Mouse (Mus musculus) hindbrain, embryonic 10.5 days (tissue): ENCODE data around the gene Zfp541. TPM values are rescaled to one million over a fixed set of nuclear protein-coding genes. Genes with fewer than 3 reads are reported as not detected.

ENCODE experiments used
- DNase-seq: peaks from one replicate; pipeline ENCODE4 v3.0.0-alpha.2; 2017; ENCODE audit warnings: low spot score
- H3K27ac ChIP-seq: fragments of 300-500 bp; sonication (generic); 2 replicates; pipeline ENCODE4 v1.5.1; 2016; ENCODE audit warnings: mild to moderate bottlenecking, moderate library complexity
- H3K27me3 ChIP-seq: fragments of 300-500 bp; sonication (generic); 2 replicates; pipeline ENCODE4 v1.6.1; 2016; ENCODE audit warnings: mild to moderate bottlenecking; ENCODE audit not compliant: poor library complexity, insufficient read depth, severe bottlenecking
- H3K36me3 ChIP-seq: fragments of 300-500 bp; sonication (generic); 2 replicates; pipeline ENCODE4 v1.6.1; 2016; ENCODE audit warnings: mild to moderate bottlenecking, moderate library complexity
- H3K4me1 ChIP-seq: fragments of 300-500 bp; sonication (generic); replicated peaks from 2 replicates; pipeline ENCODE4 v1.6.1; 2016; ENCODE audit warnings: mild to moderate bottlenecking
- H3K4me3 ChIP-seq: fragments of 300-500 bp; sonication (generic); 2 replicates; pipeline ENCODE4 v1.5.1; 2016; ENCODE audit warnings: mild to moderate bottlenecking, moderate library complexity
- H3K9me3 ChIP-seq: fragments of 300-500 bp; sonication (generic); 2 replicates; pipeline ENCODE4 v1.6.1; 2016; ENCODE audit warnings: mild to moderate bottlenecking, moderate library complexity
- WGBS: fragments of 180-500 bp; shearing (Covaris S2); methylation state at CpG from one replicate; pipeline ENCODE4 v1.1.7; 2016; 5-methylcytosine and 5-hydroxymethylcytosine counted together
- polyA plus RNA-seq: library from polyadenylated mRNA; unstranded; fragments of >200 nt; fragmentation: Nextera tagmentation; extraction: Ambion mirVana; gene quantifications from 2 replicates; pipeline ENCODE4 v1.2.1, GENCODE M21; 2016

Zfp541 gene
- polyA plus RNA-seq, 1 experiment from 2014 or later, result 0.04 TPM

GRCm38 (mm10) chr7:16047338-16048146 is 14.1 kb upstream of the Zfp541 start, which contains the start of gene Bicra:
Gene Bicra, minus strand, starts transcription at chr7:16047921.
- DNase-seq, result peak; percentile 82
- no peaks in the 10 kb centered on the region for H3K27me3 ChIP-seq
- H3K9me3 ChIP-seq, result no peaks in the 10 kb centered on the region
- WGBS, result under 1% methylated on average over 69 of the region's 69 CpGs
- peaks cover 69% of the 10 kb centered on the region for H3K4me1 ChIP-seq
- peak within 1 kb of the TSS; percentile 99 for H3K4me3 ChIP-seq
- H3K36me3 ChIP-seq, result peaks cover 11% of the 10 kb centered on the region
- H3K27ac ChIP-seq, result peak within 1 kb of the TSS; percentile 100

- H3K27me3 ChIP-seq, result no peaks in the 10 kb centered on the region
- WGBS, result under 1% methylated on average over 20 of the region's 20 CpGs
- peak overlapping the region; percentile 99 for H3K4me3 ChIP-seq
- DNase-seq, result peak; percentile 98
- H3K36me3 ChIP-seq, result peaks cover 5% of the 10 kb centered on the region
- H3K27ac ChIP-seq, result peak overlapping the region; percentile 100
- peaks cover 69% of the 10 kb centered on the region for H3K4me1 ChIP-seq
- no peaks in the 10 kb centered on the region for H3K9me3 ChIP-seq
Observed at GRCm38 (mm10) chr7:16048164-16048564, 13.4 kb upstream of the Zfp541 start.

GRCm38 (mm10) chr7:16048675-16049575 is 12.7 kb upstream of the Zfp541 start:
- Histone ChIP-seq H3K4me3 (peak overlapping the region; percentile 99), H3K4me1 (peaks cover 63% of the 10 kb centered on the region), H3K27me3 (no peaks in the 10 kb centered on the region), H3K9me3 (no peaks in the 10 kb centered on the region), H3K36me3 (no peaks in the 10 kb centered on the region), H3K27ac (peak overlapping the region; percentile 100)
- 9% methylated on average over 36 of the region's 36 CpGs for WGBS
- no peak for DNase-seq

- H3K27ac ChIP-seq, result 0 out of 2 replicates have a peak overlapping the region, but pooled peaks have one; percentile 100
- peaks cover 57% of the 10 kb centered on the region for H3K4me1 ChIP-seq
- WGBS, result 82% methylated on average over 7 of the region's 7 CpGs
Observed at GRCm38 (mm10) chr7:16049576-16049915, 12.1 kb upstream of the Zfp541 start.

GRCm38 (mm10) chr7:16050600-16050999 is 11.0 kb upstream of the Zfp541 start:
- Histone ChIP-seq H3K27me3 (no peaks in the 10 kb centered on the region), H3K4me1 (peaks cover 46% of the 10 kb centered on the region), H3K4me3 (no peak overlapping the region; the same call in 1 of the 2 replicates), H3K9me3 (no peaks in the 10 kb centered on the region), H3K27ac (no peak overlapping the region), H3K36me3 (no peaks in the 10 kb centered on the region)
- 91% methylated on average over 3 of the region's 3 CpGs for WGBS
- DNase-seq, result no peak

More at GRCm38 (mm10) chr7:16049576-16049915, 12.1 kb upstream of the Zfp541 start:
- no peaks in the 10 kb centered on the region for H3K9me3 ChIP-seq
- H3K27me3 ChIP-seq, result no peaks in the 10 kb centered on the region
- DNase-seq, result no peak
- peak overlapping the region; percentile 99 for H3K4me3 ChIP-seq
- H3K36me3 ChIP-seq, result no peaks in the 10 kb centered on the region

- H3K27ac ChIP-seq, result peak overlapping the region; percentile 86
- peaks cover 33% of the 10 kb centered on the region for H3K4me1 ChIP-seq
- no peaks in the 10 kb centered on the region for H3K9me3 ChIP-seq
- WGBS, result 8% methylated on average over 19 of the region's 19 CpGs
- H3K4me3 ChIP-seq, result peak overlapping the region; percentile 59
- peak; percentile 82 for DNase-seq
- no peaks in the 10 kb centered on the region for H3K36me3 ChIP-seq
- no peaks in the 10 kb centered on the region for H3K27me3 ChIP-seq
Observed at GRCm38 (mm10) chr7:16051883-16052595, 9.6 kb upstream of the Zfp541 start.

- WGBS, result 0% methylated on average over 24 of the region's 24 CpGs
- Histone ChIP-seq H3K36me3 (no peaks in the 10 kb centered on the region), H3K4me1 (peaks cover 33% of the 10 kb centered on the region), H3K9me3 (no peaks in the 10 kb centered on the region), H3K4me3 (peak overlapping the region; percentile 59), H3K27me3 (no peaks in the 10 kb centered on the region), H3K27ac (peak overlapping the region; percentile 86)
- DNase-seq, result peak; percentile 96
Observed at GRCm38 (mm10) chr7:16052684-16053083, 8.9 kb upstream of the Zfp541 start.

GRCm38 (mm10) chr7:16053105-16053504 is 8.5 kb upstream of the Zfp541 start:
- 19% methylated on average over 6 of the region's 6 CpGs for WGBS
- Histone ChIP-seq H3K27me3 (no peaks in the 10 kb centered on the region), H3K36me3 (no peaks in the 10 kb centered on the region), H3K4me3 (peak overlapping the region; percentile 59), H3K27ac (peak overlapping the region; percentile 86; the same call in 1 of the 2 replicates), H3K4me1 (peaks cover 33% of the 10 kb centered on the region), H3K9me3 (no peaks in the 10 kb centered on the region)
- DNase-seq, result no peak

GRCm38 (mm10) chr7:16054966-16055365 is 6.6 kb upstream of the Zfp541 start:
- Histone ChIP-seq H3K36me3 (no peaks in the 10 kb centered on the region), H3K9me3 (no peaks in the 10 kb centered on the region), H3K27ac (no peak overlapping the region), H3K4me3 (no peak overlapping the region), H3K4me1 (peaks cover 21% of the 10 kb centered on the region), H3K27me3 (peaks cover 8% of the 10 kb centered on the region; the same call in 1 of the 2 replicates)
- 54% methylated on average over 4 of the region's 4 CpGs for WGBS
- no peak for DNase-seq

- Histone ChIP-seq H3K27me3 (peaks cover 14% of the 10 kb centered on the region; the same call in 1 of the 2 replicates), H3K9me3 (no peaks in the 10 kb centered on the region), H3K27ac (no peak overlapping the region), H3K36me3 (no peaks in the 10 kb centered on the region), H3K4me1 (peaks cover 14% of the 10 kb centered on the region), H3K4me3 (no peak overlapping the region)
- 91% methylated on average over 6 of the region's 6 CpGs for WGBS
- DNase-seq, result no peak
Observed at GRCm38 (mm10) chr7:16055665-16056064, 5.9 kb upstream of the Zfp541 start.

GRCm38 (mm10) chr7:16056459-16057135 is 5.0 kb upstream of the Zfp541 start:
- Histone ChIP-seq H3K27me3 (peaks cover 23% of the 10 kb centered on the region), H3K9me3 (peaks cover 9% of the 10 kb centered on the region), H3K27ac (no peak overlapping the region), H3K36me3 (no peaks in the 10 kb centered on the region), H3K4me1 (peaks cover 13% of the 10 kb centered on the region), H3K4me3 (no peak overlapping the region)
- DNase-seq, result no peak
- 33% methylated on average over 5 of the region's 5 CpGs for WGBS

GRCm38 (mm10) chr7:16057136-16057534 is 4.5 kb upstream of the Zfp541 start:
- Histone ChIP-seq H3K4me3 (no peak overlapping the region), H3K36me3 (no peaks in the 10 kb centered on the region), H3K27ac (no peak overlapping the region), H3K4me1 (peaks cover 7% of the 10 kb centered on the region), H3K27me3 (peaks cover 28% of the 10 kb centered on the region), H3K9me3 (peaks cover 14% of the 10 kb centered on the region)
- WGBS, result 64% methylated on average over 2 of the region's 2 CpGs
- DNase-seq, result no peak
